Mouse (Mus musculus): Measurements from ENCODE around the gene Dnaaf1.

- TF ChIP-seq POLR2A (IDR thresholded peaks at IDR 0.05; ENCODE audit: low read depth, low read length) (no peak), CTCF (IDR thresholded peaks at IDR 0.05; ENCODE audit: borderline replicate concordance, insufficient read depth, low read length) (no peak)
These were observed 52.2 kb downstream of the Dnaaf1 start for GRCm38 (mm10) chr8:119627199-119627598.

Measured in embryonic fibroblast, embryonic 13.5 days (primary cell).